Mouse (Mus musculus): ENCODE measurements at regions not wholly inside any gene's neighbourhood (a gene's known extent, or its start where the extent isn't known, plus 50 kb on each side); places are given as distances from the start of the nearest gene placed in this dataset.

GRCm38 (mm10) chr13:16705217-16706104, 693.8 kb downstream of the Inhba start:
- no peak for TF ChIP-seq CTCF (IDR thresholded peaks at IDR 0.05; ENCODE audit: low read depth, low read length)
- no peak for TF ChIP-seq POLR2A (IDR thresholded peaks at IDR 0.05; ENCODE audit: insufficient read depth, low read length)
- TF ChIP-seq EP300 (IDR thresholded peaks at IDR 0.05; ENCODE audit: insufficient read depth, low read depth, low read length) = no peak
